Mouse (Mus musculus): Measurements from ENCODE around the gene Ubxn1. TPM values are rescaled to one million over a fixed set of nuclear protein-coding genes. Genes with fewer than 3 reads are reported as not detected.

Gene Ubxn1
- polyA plus RNA-seq, 1 experiment from 2014 or later = 188 TPM

GRCm38 (mm10) chr19:8914212-8914611, 42.9 kb downstream of the Ubxn1 start:
- H3K4me2 ChIP-seq = no peak overlapping the region
- no peak for ATAC-seq

DNA sequence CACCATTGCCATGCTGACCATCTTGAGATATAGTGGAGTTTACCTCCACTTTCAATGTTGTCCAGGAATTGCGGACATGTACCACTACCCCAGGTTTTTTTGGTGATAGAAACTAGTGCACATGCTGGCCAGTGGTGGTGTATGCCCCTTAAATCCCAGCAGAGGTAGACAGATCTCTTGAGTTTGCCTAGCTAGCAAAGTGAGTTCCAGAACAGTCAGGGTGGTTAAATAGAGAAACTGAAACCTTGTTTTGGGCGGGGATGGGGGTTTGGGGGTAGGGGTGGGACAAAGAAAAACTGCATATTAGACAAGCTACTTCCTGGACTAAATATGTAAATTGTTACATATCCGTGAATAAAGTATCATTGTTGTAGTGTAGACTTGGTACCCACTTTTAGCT, 47.7 kb downstream of the Ubxn1 start:
- Histone ChIP-seq H3K4me1 (peaks cover 15% of the 10 kb centered on the region), H3K4me3 (no peak overlapping the region), H3K9ac (no peak overlapping the region), H3K4me2 (no peak overlapping the region), H3K9me3 (replicated peaks) (no peaks in the 10 kb centered on the region), H3K27ac (no peak overlapping the region), H3K27me3 (no peaks in the 10 kb centered on the region), H3K36me3 (ENCODE audit: poor library complexity, severe bottlenecking) (peaks cover 32% of the 10 kb centered on the region)
- ATAC-seq = no peak
- 91% methylated on average over 3 of the region's 3 CpGs for WGBS

More at GRCm38 (mm10) chr19:8914212-8914611, 42.9 kb downstream of the Ubxn1 start:
- Histone ChIP-seq H3K4me1 (no peaks in the 10 kb centered on the region), H3K9me3 (replicated peaks) (no peaks in the 10 kb centered on the region), H3K4me3 (no peak overlapping the region), H3K27ac (no peak overlapping the region), H3K36me3 (ENCODE audit: poor library complexity, severe bottlenecking) (peaks cover 80% of the 10 kb centered on the region), H3K27me3 (no peaks in the 10 kb centered on the region), H3K9ac (no peak overlapping the region)
- 92% methylated on average over 3 of the region's 3 CpGs for WGBS

GRCm38 (mm10) chr19:8919684-8920072, 48.4 kb downstream of the Ubxn1 start:
- peak overlapping the region; percentile 80 for H3K4me3 ChIP-seq
- no peaks in the 10 kb centered on the region for H3K9me3 ChIP-seq (replicated peaks)
- peak overlapping the region; percentile 71 for H3K4me2 ChIP-seq
- ATAC-seq = peak; percentile 1; the same call in 1 of the 2 replicates
- H3K36me3 ChIP-seq (ENCODE audit: poor library complexity, severe bottlenecking) = peaks cover 25% of the 10 kb centered on the region
- no peaks in the 10 kb centered on the region for H3K27me3 ChIP-seq
- 77% methylated on average over 6 of the region's 6 CpGs for WGBS
- H3K27ac ChIP-seq = 0 out of 2 replicates have a peak overlapping the region, but pooled peaks have one; percentile 74
- H3K9ac ChIP-seq = no peak overlapping the region
- H3K4me1 ChIP-seq = peaks cover 15% of the 10 kb centered on the region

GRCm38 (mm10) chr19:8920073-8920736, 48.9 kb downstream of the Ubxn1 start, which contains the start of gene B3gat3:
Gene B3gat3, plus strand, starts transcription at chr19:8920374.
- ATAC-seq = peak; percentile 98
- Histone ChIP-seq H3K4me3 (peak within 1 kb of the TSS; percentile 80), H3K36me3 (ENCODE audit: poor library complexity, severe bottlenecking) (peaks cover 21% of the 10 kb centered on the region), H3K27me3 (no peaks in the 10 kb centered on the region), H3K4me2 (peak within 1 kb of the TSS; percentile 71), H3K4me1 (peaks cover 15% of the 10 kb centered on the region), H3K9me3 (replicated peaks) (no peaks in the 10 kb centered on the region), H3K9ac (peak within 1 kb of the TSS; percentile 84), H3K27ac (peak within 1 kb of the TSS; percentile 74)
- WGBS = 3% methylated on average over 38 of the region's 50 CpGs

GRCm38 (mm10) chr19:8920836-8921291, 49.6 kb downstream of the Ubxn1 start:
- peak; percentile 0; the same call in 1 of the 2 replicates for ATAC-seq
- H3K36me3 ChIP-seq (ENCODE audit: poor library complexity, severe bottlenecking) = peaks cover 21% of the 10 kb centered on the region
- H3K4me2 ChIP-seq = peak overlapping the region; percentile 71
- H3K27ac ChIP-seq = peak overlapping the region; percentile 74
- peak overlapping the region; percentile 80 for H3K4me3 ChIP-seq
- H3K27me3 ChIP-seq = no peaks in the 10 kb centered on the region
- WGBS = 2% methylated on average over 6 of the region's 6 CpGs
- no peaks in the 10 kb centered on the region for H3K9me3 ChIP-seq (replicated peaks)
- peak overlapping the region; percentile 84 for H3K9ac ChIP-seq
- peaks cover 15% of the 10 kb centered on the region for H3K4me1 ChIP-seq

DNA sequence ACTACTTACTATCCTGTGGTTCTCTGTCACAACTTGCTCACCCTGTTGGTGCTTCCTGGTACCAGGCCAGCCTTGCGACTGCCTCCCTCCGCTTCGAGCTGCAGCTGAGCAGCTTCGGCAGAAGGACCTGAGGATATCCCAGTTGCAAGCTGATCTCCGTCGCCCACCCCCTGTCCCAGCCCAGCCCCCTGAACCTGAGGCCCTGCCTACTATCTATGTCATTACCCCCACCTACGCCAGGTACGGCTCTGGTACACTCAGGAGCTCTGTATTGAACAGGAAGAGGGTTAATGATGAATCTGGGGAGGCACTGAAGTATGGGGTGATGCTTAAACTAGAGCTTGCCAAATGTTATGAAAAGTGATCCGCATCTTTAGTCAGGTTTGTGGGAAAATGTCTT, 50.4 kb downstream of the Ubxn1 start:
- no peak overlapping the region for H3K9ac ChIP-seq
- no peaks in the 10 kb centered on the region for H3K9me3 ChIP-seq (replicated peaks)
- 87% methylated on average over 9 of the region's 9 CpGs for WGBS
- no peak overlapping the region for H3K27ac ChIP-seq
- no peak for ATAC-seq
- H3K36me3 ChIP-seq (ENCODE audit: poor library complexity, severe bottlenecking) = peaks cover 20% of the 10 kb centered on the region
- peaks cover 15% of the 10 kb centered on the region for H3K4me1 ChIP-seq
- H3K4me2 ChIP-seq = peak overlapping the region; percentile 71
- no peaks in the 10 kb centered on the region for H3K27me3 ChIP-seq
- peak overlapping the region; percentile 80; the same call in 1 of the 2 replicates for H3K4me3 ChIP-seq

Small RNA genes lying within 50 kb of the gene (microRNA-seq; reads per million reads assigned to microRNA genes)
- 0.80 reads per million for gene Mir5136

Other genes with a start within 250 kb of the Ubxn1 start
- 0.94 and 1.3 TPM in 2 replicates for gene Chrm1, start 207.7 kb upstream of the Ubxn1 start, polyA plus RNA-seq (2015; fragmentation: Nextera tagmentation; extraction: Ambion mirVana)
- gene Slc3a2, start 148.1 kb upstream of the Ubxn1 start, polyA plus RNA-seq (2015; fragmentation: Nextera tagmentation; extraction: Ambion mirVana) = 135 and 143 TPM in 2 replicates
- gene Wdr74, start 135.7 kb upstream of the Ubxn1 start, polyA plus RNA-seq (2015; fragmentation: Nextera tagmentation; extraction: Ambion mirVana) = 92.0 and 97.4 TPM in 2 replicates
- 1.9 and 3.7 TPM in 2 replicates for gene 1700092M07Rik, start 130.8 kb upstream of the Ubxn1 start, polyA plus RNA-seq (2015; fragmentation: Nextera tagmentation; extraction: Ambion mirVana)
- 117 and 118 TPM in 2 replicates for gene Stx5a, start 130.1 kb upstream of the Ubxn1 start, polyA plus RNA-seq (2015; fragmentation: Nextera tagmentation; extraction: Ambion mirVana)
- gene Nxf1, start 114.4 kb upstream of the Ubxn1 start, polyA plus RNA-seq (2015; fragmentation: Nextera tagmentation; extraction: Ambion mirVana) = 194 and 211 TPM in 2 replicates
- 260 and 261 TPM in 2 replicates for gene Tmem223, start 100.5 kb upstream of the Ubxn1 start, polyA plus RNA-seq (2015; fragmentation: Nextera tagmentation; extraction: Ambion mirVana)
- gene Tmem179b, start 97.0 kb upstream of the Ubxn1 start, polyA plus RNA-seq (2015; fragmentation: Nextera tagmentation; extraction: Ambion mirVana) = 35.9 and 36.5 TPM in 2 replicates
- gene Taf6l, start 85.1 kb upstream of the Ubxn1 start, polyA plus RNA-seq (2015; fragmentation: Nextera tagmentation; extraction: Ambion mirVana) = 30.1 and 33.0 TPM in 2 replicates
- gene Polr2g, start 72.9 kb upstream of the Ubxn1 start, polyA plus RNA-seq (2015; fragmentation: Nextera tagmentation; extraction: Ambion mirVana) = 174 and 190 TPM in 2 replicates
- 7.9 and 8.5 TPM in 2 replicates for gene Zbtb3, start 68.9 kb upstream of the Ubxn1 start, polyA plus RNA-seq (2015; fragmentation: Nextera tagmentation; extraction: Ambion mirVana)
- gene Ttc9c, start 52.2 kb upstream of the Ubxn1 start, polyA plus RNA-seq (2015; fragmentation: Nextera tagmentation; extraction: Ambion mirVana) = 86.1 and 89.1 TPM in 2 replicates
- gene Hnrnpul2, start 51.5 kb upstream of the Ubxn1 start, polyA plus RNA-seq (2015; fragmentation: Nextera tagmentation; extraction: Ambion mirVana) = 6.4 and 6.8 TPM in 2 replicates
- gene AC129217.1, start 41.7 kb upstream of the Ubxn1 start, polyA plus RNA-seq (2015; fragmentation: Nextera tagmentation; extraction: Ambion mirVana) = not detected in 2 replicates
- gene Bscl2, start 34.0 kb upstream of the Ubxn1 start, polyA plus RNA-seq (2015; fragmentation: Nextera tagmentation; extraction: Ambion mirVana) = 66.9 and 72.1 TPM in 2 replicates
- gene Gng3, start 32.3 kb upstream of the Ubxn1 start, polyA plus RNA-seq (2015; fragmentation: Nextera tagmentation; extraction: Ambion mirVana) = 198 and 204 TPM in 2 replicates
- gene Lrrn4cl, start 20.7 kb upstream of the Ubxn1 start, polyA plus RNA-seq (2015; fragmentation: Nextera tagmentation; extraction: Ambion mirVana) = 0.28 and 0.39 TPM in 2 replicates
- 61.8 and 64.6 TPM in 2 replicates for gene Uqcc3, start 9.4 kb downstream of the Ubxn1 start, polyA plus RNA-seq (2015; fragmentation: Nextera tagmentation; extraction: Ambion mirVana)
- gene Lbhd1, start 12.2 kb downstream of the Ubxn1 start, polyA plus RNA-seq (2015; fragmentation: Nextera tagmentation; extraction: Ambion mirVana) = 73.6 and 85.7 TPM in 2 replicates
- gene Gm49403, start 12.4 kb downstream of the Ubxn1 start, polyA plus RNA-seq (2015; fragmentation: Nextera tagmentation; extraction: Ambion mirVana) = not detected in 2 replicates
- 92.5 and 97.7 TPM in 2 replicates for gene 1810009A15Rik, start 17.4 kb downstream of the Ubxn1 start, polyA plus RNA-seq (2015; fragmentation: Nextera tagmentation; extraction: Ambion mirVana)
- gene Gm49416, start 17.4 kb downstream of the Ubxn1 start, polyA plus RNA-seq (2015; fragmentation: Nextera tagmentation; extraction: Ambion mirVana) = not detected in 2 replicates
- 37.9 and 44.5 TPM in 2 replicates for gene Ints5, start 21.5 kb downstream of the Ubxn1 start, polyA plus RNA-seq (2015; fragmentation: Nextera tagmentation; extraction: Ambion mirVana)
- gene Ganab, start 26.6 kb downstream of the Ubxn1 start, polyA plus RNA-seq (2015; fragmentation: Nextera tagmentation; extraction: Ambion mirVana) = 83.6 and 91.5 TPM in 2 replicates
- gene B3gat3, start 48.9 kb downstream of the Ubxn1 start, polyA plus RNA-seq (2015; fragmentation: Nextera tagmentation; extraction: Ambion mirVana) = 66.4 and 69.5 TPM in 2 replicates
- gene Rom1, start 57.9 kb downstream of the Ubxn1 start, polyA plus RNA-seq (2015; fragmentation: Nextera tagmentation; extraction: Ambion mirVana) = 1.2 and 1.3 TPM in 2 replicates
- gene Eml3, start 58.1 kb downstream of the Ubxn1 start, polyA plus RNA-seq (2015; fragmentation: Nextera tagmentation; extraction: Ambion mirVana) = 8.9 and 9.6 TPM in 2 replicates
- 178 and 180 TPM in 2 replicates for gene Mta2, start 70.4 kb downstream of the Ubxn1 start, polyA plus RNA-seq (2015; fragmentation: Nextera tagmentation; extraction: Ambion mirVana)
- gene Tut1, start 82.4 kb downstream of the Ubxn1 start, polyA plus RNA-seq (2015; fragmentation: Nextera tagmentation; extraction: Ambion mirVana) = 35.3 and 36.7 TPM in 2 replicates
- gene Eef1g, start 95.5 kb downstream of the Ubxn1 start, polyA plus RNA-seq (2015; fragmentation: Nextera tagmentation; extraction: Ambion mirVana) = 369 and 373 TPM in 2 replicates
- gene Ahnak, start 117.8 kb downstream of the Ubxn1 start, polyA plus RNA-seq (2015; fragmentation: Nextera tagmentation; extraction: Ambion mirVana) = 2.8 and 3.0 TPM in 2 replicates
- gene Scgb1a1, start 216.5 kb downstream of the Ubxn1 start, polyA plus RNA-seq (2015; fragmentation: Nextera tagmentation; extraction: Ambion mirVana) = not detected in 2 replicates

All from forebrain, embryonic 13.5 days (tissue).